Mouse (Mus musculus) spleen, adult 12 weeks (tissue): ENCODE measurements at regions not wholly inside any gene's neighbourhood (a gene's known extent, or its start where the extent isn't known, plus 50 kb on each side); places are given as distances from the start of the nearest gene placed in this dataset.

Experiments
- DNase-seq: peaks from one replicate; pipeline ENCODE4 v3.0.0; 2022; ENCODE audit warnings: low spot score

DNA sequence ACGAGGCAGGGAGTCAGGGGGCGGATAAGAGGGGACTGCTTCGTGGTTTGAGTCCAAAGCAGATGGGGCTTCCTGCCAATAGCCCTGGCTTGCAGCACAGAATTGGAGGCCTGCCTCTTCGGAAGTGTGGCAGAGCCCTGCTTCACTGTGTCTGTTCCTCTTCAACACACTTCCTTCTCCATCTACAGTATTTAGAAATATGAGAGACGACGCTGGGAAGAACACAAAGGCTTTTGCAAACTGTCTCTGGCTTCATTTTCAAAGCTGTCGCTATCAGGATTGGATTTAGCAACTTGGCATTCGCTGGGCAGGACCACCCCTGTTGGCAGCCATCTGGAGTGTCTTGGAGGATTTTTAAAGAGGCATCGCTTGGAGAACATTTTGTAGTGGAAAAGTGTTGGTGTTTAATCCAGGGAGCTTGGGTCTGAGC lies 95.3 kb upstream of the Gm6657 start:
- DNase-seq = no peak

DNA sequence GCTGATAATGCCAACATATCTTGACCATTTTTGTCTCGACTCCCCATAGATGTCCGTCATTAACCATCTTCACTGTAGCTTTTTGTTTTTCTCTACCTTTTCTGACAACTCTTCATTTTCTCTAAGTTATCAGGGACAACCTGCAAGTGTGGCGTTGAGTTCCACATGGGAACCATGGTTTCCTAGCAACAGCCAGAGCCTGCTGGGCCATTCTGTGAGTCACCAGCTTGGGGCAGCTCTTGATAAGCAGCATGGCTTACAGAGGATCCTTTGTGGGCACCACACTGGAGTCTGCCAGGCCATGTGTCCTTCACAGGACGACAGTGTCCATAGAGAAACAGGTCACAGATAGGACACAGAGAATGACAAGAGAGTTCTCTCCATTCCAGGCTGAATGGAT lies 94.3 kb upstream of the Gm6657 start:
- no peak for DNase-seq

DNA sequence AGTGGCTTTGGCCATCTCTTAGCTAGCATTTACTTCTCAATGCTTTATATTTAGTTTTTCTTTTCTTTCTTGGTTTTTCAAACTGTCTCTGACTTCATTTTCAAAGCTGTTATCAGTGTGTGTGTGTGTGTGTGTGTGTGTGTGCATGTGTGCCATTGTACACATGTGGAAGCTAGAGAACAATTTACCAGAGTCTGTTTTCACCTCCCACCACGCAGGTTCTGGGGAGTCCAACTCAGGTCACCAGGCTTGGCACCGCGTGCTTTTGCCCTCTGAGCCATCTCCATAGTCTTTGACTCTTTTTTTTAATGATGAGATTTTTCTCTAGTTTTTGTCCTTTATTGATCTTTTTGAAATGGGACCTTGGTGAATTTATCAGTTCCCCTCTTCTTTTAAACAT lies 93.3 kb upstream of the Gm6657 start:
- DNase-seq = no peak

DNA sequence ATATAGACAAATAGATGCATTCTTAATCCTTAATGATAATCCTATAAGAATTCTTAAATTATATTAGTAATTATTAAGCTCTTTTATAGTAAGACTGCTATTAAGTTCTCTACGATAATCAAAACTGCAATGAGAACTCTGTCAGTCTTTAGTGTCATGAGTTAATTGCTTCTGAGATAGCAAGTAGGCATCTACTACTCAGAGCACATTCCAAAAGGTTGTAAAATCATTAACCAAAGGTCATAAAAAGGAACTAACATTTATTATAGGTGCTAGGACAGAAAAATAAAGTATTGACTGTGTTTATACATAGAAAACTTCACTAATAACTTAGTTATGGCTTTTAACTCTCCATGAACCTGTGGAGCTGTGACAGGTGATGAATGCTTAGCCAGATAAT lies 84.1 kb upstream of the Gm6657 start:
- no peak for DNase-seq

DNA sequence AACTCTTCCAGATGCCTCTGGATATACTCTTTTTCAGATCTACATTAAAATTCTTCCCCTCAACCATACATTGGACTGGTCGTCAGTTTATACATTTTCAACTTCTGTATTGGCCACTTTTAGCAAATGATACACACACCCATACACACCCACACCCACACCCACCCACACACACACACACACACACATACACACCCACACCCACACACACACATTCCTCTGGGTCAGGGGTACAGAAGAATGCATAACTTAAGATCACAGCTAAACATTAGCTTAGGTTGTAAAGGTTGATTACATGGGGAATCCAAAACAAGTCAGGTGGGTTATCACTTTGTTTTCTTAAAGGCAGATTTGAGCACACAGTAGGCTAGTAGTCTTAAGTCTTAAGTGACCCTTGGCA lies 75.9 kb upstream of the Gm6657 start:
- no peak for DNase-seq

DNA sequence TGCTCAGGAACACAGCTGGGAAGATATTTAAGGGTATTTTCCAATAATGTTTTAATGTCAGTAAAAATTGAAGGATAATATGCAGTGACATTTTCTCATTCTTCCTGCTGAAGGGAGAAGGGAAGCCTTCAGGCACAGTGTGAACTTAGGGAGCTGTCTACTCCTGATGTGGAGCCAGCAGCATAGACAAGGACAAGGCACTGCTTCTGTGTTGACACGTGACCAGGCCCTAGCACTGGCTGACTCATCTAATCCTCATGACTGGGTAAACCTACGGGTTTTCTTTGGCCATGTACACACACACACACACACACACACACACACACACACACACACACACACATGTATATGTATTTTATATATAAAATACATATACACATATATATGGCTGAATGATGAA lies 74.8 kb upstream of the Gm6657 start:
- DNase-seq = no peak

DNA sequence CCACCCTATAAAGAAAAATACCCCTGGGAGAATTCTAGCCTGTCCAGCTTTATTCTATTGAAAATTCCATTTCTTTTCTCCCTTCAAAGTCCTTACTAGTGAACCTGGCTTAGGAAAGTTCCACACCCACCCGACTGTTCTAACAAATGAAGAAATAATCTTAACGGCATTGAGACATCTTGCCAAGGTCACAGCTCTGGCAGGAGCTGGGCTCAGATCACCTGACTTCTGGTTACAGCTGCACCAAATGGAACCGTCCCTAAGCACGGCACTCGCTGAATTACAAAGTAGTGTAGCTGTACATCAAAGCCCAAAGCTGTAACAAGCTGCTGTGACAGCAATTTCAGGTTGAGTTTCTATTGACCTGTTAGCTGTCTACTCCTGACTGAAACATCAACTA lies 74.2 kb upstream of the Gm6657 start:
- DNase-seq = no peak

DNA sequence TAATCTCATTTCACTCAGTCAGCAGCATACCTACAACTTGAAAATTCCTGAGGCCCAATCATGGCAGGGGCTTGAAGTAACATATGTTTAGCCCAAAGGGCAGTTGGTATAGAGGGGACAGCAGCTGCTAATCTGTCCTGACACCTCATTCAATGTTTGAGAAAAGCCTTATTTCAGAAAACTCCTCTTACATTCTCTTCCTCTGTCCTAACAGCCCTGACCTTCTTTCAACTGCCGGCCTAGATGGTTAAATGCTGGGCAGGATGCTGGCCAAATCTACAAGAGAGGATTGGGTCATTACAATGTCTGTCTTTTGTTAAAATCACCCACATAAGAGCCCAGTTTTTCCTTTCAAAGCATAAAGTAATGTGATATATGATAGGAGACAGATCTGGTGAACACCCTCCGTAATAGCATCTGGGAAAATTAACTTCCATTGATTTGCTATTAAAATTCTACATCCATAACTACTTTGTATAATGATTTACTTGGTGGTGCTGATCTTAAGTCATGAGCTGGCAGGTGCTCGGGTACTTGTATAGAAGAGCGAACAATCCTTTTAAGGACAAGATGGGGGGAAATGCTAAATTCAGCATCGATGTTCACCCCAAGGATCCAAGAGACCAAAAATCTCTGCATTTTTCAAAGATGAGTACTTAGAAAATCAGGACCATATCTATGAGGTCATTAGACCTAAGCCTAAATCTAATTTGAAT lies 64.8 kb upstream of the Gm6657 start:
- DNase-seq = no peak

DNA sequence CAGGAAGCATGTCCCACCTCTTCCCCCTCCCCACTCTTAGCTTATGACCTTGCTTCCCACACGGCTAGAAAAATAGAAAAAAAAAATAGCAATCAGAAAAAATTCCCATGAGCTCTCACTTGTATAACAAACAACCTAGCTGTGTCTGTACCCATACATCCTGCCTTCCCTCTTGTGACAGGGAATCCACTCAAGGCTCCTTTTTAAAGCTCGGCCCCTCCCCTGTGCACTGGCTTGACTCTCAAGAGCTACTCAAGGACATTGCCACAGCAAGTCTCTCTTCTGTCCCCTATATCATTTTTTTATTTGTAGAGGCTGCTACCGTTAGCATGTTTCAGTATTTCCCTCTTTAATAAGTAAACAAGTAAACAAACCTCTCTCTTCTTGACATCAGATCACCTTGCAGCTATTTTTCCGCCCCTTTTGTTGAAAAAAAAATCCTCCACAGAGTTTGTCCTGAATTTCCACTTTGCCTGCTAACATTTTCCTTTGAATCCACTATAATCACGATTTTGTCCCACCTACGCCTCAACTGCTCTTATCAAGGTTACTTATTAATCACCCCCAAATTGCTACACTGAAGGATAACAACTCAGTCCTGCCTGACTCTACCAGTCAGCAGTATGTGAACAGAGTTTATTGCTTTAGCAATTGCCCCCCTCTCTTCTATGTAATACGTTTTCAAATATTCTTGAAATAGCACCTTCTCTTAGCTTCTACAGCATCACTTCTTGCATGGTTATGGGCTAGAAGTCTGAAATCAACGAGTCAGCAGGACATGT lies 61.8 kb upstream of the Gm6657 start:
- DNase-seq = no peak

DNA sequence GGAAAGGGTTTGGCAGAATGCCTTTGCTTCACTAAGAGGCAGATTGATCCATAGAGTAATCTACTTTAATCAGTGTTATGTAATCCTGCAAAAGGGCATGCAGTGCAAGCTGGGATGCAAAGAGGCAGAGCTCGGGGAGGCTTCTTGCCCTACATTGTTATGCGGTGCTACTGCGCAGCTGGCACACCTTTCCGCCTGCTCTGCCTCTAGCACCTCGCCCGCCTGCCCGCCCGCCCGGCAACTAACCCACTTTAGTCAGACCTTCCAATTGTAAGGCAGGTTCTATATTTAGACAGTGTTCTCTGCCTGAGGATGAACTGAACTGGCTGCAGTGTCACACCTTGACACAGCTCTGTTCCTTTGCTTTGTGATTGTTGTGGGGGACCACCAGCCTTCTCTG lies 60.7 kb upstream of the Gm6657 start:
- DNase-seq = no peak

DNA sequence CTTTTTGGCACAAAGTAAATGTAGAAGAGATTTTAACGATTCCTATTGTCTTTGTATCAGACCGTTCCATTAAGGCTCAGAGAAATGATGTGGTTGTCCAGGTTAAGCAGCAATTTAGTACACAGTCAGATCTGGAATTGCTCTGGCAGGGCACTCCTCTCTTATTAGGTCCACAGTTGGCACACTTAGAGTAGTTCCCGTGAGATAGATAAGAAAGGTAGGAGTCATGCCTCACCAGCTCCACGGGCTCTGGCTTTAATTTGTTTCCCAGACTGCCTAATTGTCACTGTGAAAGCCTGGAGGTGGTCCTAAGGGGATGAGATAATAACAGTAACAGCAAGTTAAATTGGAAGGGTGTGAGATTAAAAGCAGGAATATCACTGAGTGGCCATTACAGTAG lies 60.1 kb upstream of the Gm6657 start:
- DNase-seq = no peak

DNA sequence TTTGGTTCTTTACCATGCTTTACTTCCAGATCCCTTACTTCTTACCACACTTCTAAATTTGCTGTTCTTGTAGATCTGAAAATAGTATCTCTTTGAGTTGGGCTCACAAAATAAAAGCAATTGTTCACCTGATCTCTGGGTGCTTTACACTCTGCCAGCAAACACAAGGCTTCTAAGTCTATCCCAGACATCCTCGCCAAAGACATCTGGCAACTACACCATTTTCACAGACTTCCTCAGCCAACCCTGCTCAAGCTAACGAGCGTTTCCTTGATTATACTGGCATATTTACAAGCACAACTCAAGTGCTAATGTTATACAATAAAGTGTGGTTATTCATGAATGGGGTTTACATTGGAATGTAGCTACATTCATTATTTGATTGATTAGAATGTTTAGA lies 56.8 kb upstream of the Gm6657 start:
- no peak for DNase-seq

DNA sequence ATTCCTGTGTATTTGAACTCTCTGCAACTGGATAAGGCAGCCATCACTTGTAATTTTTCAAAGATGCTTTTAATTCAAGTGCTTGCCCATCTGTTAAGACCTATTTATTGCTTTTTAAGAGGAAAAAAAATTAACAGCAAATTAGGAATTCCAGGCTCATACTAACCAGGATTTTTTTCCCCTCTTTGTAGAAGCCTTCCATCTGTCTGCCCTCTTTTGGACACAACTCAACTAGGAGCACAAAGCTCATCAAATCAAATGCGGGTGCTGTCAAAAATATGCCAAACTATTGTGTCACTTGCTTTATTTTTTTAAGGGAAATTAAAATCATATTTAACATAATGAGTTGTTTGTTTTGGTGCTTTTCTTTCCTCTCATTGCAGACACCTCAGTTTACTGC lies 55.6 kb upstream of the Gm6657 start:
- DNase-seq = no peak
